9 mouse cellular contexts compared by ENCODE assay signal in the genomic region with DNA sequence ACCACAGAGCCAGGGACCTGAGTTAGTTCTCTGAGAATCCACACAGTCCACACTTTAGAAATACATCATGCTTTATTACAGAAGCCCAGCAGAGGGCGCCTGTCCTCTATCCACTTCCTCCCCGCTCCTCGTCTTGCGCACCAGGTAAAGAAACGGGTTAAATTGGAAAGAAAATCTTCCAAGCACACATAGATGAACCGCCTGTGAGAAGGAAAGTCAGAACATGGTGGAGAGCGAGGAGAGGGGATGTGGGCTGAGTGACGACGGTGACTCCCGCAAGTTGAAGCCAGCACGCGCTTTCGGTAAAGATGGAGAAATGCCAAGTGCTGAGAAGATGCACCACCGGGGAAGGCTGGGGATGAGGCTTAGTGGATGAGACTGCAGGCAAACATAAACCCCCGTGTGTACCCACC. TPM values are rescaled to one million over a fixed set of nuclear protein-coding genes. Genes with fewer than 3 reads are reported as not detected.
A peak's percentile ranks its signal among the peaks of the same experiment; 100 is the strongest.
DNase-seq lines count a peak whose midpoint lies in the region; ATAC-seq and TF ChIP-seq lines count a peak whose summit lies in the region.
"Had no signal": no experiment of that assay in that cellular context is flagged by ENCODE, and none has a peak within 500 bp of the region (broad histone marks: within the 10 kb centered on the region; RNA-seq: fewer than 3 reads in every experiment).

No protein-coding gene starts in this region.

- H3K27ac ChIP-seq in embryonic facial prominence, embryonic 10.5 days (replicated peaks) = no peak overlapping the region
- no peak overlapping the region for H3K27ac ChIP-seq in heart, adult 2 months
- no peak overlapping the region for H3K27ac ChIP-seq in limb, embryonic 13.5 days
- H3K27ac ChIP-seq in midbrain, postnatal 0 days (ENCODE audit: low read depth, low read length) = peak overlapping the region; percentile 71
- 0 out of 2 replicates have a peak overlapping the region, but pooled peaks have one; percentile 31 for H3K27ac ChIP-seq in stomach, embryonic 15.5 days

- no peaks in the 10 kb centered on the region for H3K9me3 ChIP-seq in embryonic facial prominence, embryonic 10.5 days
- no peaks in the 10 kb centered on the region for H3K9me3 ChIP-seq in limb, embryonic 13.5 days
- H3K9me3 ChIP-seq in midbrain, postnatal 0 days (ENCODE audit: low read length) = no peaks in the 10 kb centered on the region
- H3K9me3 ChIP-seq in stomach, embryonic 15.5 days = no peaks in the 10 kb centered on the region

- H3K9ac ChIP-seq in heart, adult 2 months (ENCODE audit: low read depth, low read length) = no peak overlapping the region
- 0 out of 2 replicates have a peak overlapping the region, but pooled peaks have one; percentile 50 for H3K9ac ChIP-seq in limb, embryonic 13.5 days
- H3K9ac ChIP-seq in midbrain, postnatal 0 days (replicated peaks; ENCODE audit: low read length, poor library complexity, severe bottlenecking) = peak overlapping the region; percentile 52
- H3K9ac ChIP-seq in stomach, embryonic 15.5 days = no peak overlapping the region

- H3K4me1 ChIP-seq in embryonic facial prominence, embryonic 10.5 days = 0 out of 2 replicates have a peak, but pooled peaks cover 20% of the 10 kb centered on the region
- H3K4me1 ChIP-seq in heart, adult 2 months (ENCODE audit: control insufficient read depth, insufficient read depth, low read length) = no peaks in the 10 kb centered on the region
- peaks cover 10% of the 10 kb centered on the region; the same call in 1 of the 2 replicates for H3K4me1 ChIP-seq in limb, embryonic 13.5 days
- no peaks in the 10 kb centered on the region for H3K4me1 ChIP-seq in midbrain, postnatal 0 days (ENCODE audit: insufficient read depth, low read length)
- H3K4me1 ChIP-seq in stomach, embryonic 15.5 days = peaks cover 7% of the 10 kb centered on the region; the same call in 1 of the 2 replicates

- H3K79me2 ChIP-seq in heart, adult 2 months (replicated peaks; ENCODE audit: control insufficient read depth, insufficient read depth, low read length) = no peaks in the 10 kb centered on the region

- TF ChIP-seq EP300 in heart, adult 2 months (IDR thresholded peaks at IDR 0.05; ENCODE audit: insufficient read depth, low read depth, low read length) = no peak

- intact Hi-C loops in heart, adult 2 months (cut with DNase I) = loop anchor here (1.0 kb wide), 1 partner anchor 90 kb away; no protein-coding TSS in a partner anchor

- no peak for TF ChIP-seq POLR2A in heart, adult 2 months (IDR thresholded peaks at IDR 0.05; ENCODE audit: insufficient read depth, low read depth, low read length)

- peak overlapping the region; percentile 69 for H3K4me2 ChIP-seq in limb, embryonic 13.5 days (replicated peaks)
- peak overlapping the region; percentile 59 for H3K4me2 ChIP-seq in midbrain, postnatal 0 days (ENCODE audit: low read depth, low read length, poor library complexity, severe bottlenecking)
- peak overlapping the region; percentile 62 for H3K4me2 ChIP-seq in stomach, embryonic 15.5 days

- DNase-seq in 416B (ENCODE audit: low read depth) = peak; percentile 78
- DNase-seq in adrenal gland, postnatal 10 days = peak; percentile 80
- DNase-seq in embryonic facial prominence, embryonic 10.5 days (ENCODE audit: low spot score) = peak; percentile 78
- peak; percentile 57 to 62 for DNase-seq in heart, adult 2 months
- peak; percentile 63 to 78 for DNase-seq in kidney, adult 8-10 months
- DNase-seq in midbrain, postnatal 0 days (ENCODE audit: low spot score) = peak; percentile 91

- ATAC-seq in limb, embryonic 13.5 days (ENCODE audit: low FRiP score, low read depth) = peak; percentile 34; the same call in 1 of the 2 replicates
- ATAC-seq in midbrain, postnatal 0 days (ENCODE audit: low FRiP score) = peak; percentile 62
- 0 out of 2 replicates have a peak, but pooled peaks have one; percentile 6 for ATAC-seq in stomach, embryonic 15.5 days (ENCODE audit: insufficient read depth, low FRiP score, low read depth)

- TF ChIP-seq CTCF in heart, adult 2 months (IDR thresholded peaks at IDR 0.05) = peak; percentile 89; the same call in 1 of the 2 replicates
- peak; percentile 90 for TF ChIP-seq CTCF in midbrain, postnatal 0 days (IDR thresholded peaks at IDR 0.05)

- H3K27me3 ChIP-seq in embryonic facial prominence, embryonic 10.5 days (replicated peaks; ENCODE audit: low read depth, poor library complexity, severe bottlenecking) = peaks cover 14% of the 10 kb centered on the region
- H3K27me3 ChIP-seq in heart, adult 2 months (ENCODE audit: control insufficient read depth, insufficient read depth, low read length) = no peaks in the 10 kb centered on the region
- peaks cover 7% of the 10 kb centered on the region; the same call in 1 of the 2 replicates for H3K27me3 ChIP-seq in limb, embryonic 13.5 days
- H3K27me3 ChIP-seq in midbrain, postnatal 0 days (ENCODE audit: insufficient read depth, low read length) = 0 out of 2 replicates have a peak, but pooled peaks cover 4% of the 10 kb centered on the region
- H3K27me3 ChIP-seq in stomach, embryonic 15.5 days (replicated peaks) = no peaks in the 10 kb centered on the region

- H3K36me3 ChIP-seq in embryonic facial prominence, embryonic 10.5 days (replicated peaks) = no peaks in the 10 kb centered on the region
- H3K36me3 ChIP-seq in heart, adult 2 months (ENCODE audit: control insufficient read depth, insufficient read depth, low read length) = no peaks in the 10 kb centered on the region
- H3K36me3 ChIP-seq in limb, embryonic 13.5 days = no peaks in the 10 kb centered on the region
- no peaks in the 10 kb centered on the region for H3K36me3 ChIP-seq in midbrain, postnatal 0 days (ENCODE audit: insufficient read depth, low read length)
- H3K36me3 ChIP-seq in stomach, embryonic 15.5 days = no peaks in the 10 kb centered on the region

- 2% methylated on average over 15 of the region's 15 CpGs for WGBS in embryonic facial prominence, embryonic 10.5 days
- WGBS in heart, adult 2 months = under 1% methylated on average over 15 of the region's 15 CpGs
- 1% methylated on average over 15 of the region's 15 CpGs for WGBS in limb, embryonic 13.5 days
- WGBS in midbrain, postnatal 0 days = 2% methylated on average over 15 of the region's 15 CpGs
- 2% methylated on average over 15 of the region's 15 CpGs for WGBS in stomach, embryonic 15.5 days

- peak overlapping the region; percentile 49 for H3K4me3 ChIP-seq in embryonic facial prominence, embryonic 10.5 days
- H3K4me3 ChIP-seq in heart, adult 2 months = peak overlapping the region; percentile 51
- peak overlapping the region; percentile 44 for H3K4me3 ChIP-seq in limb, embryonic 13.5 days
- H3K4me3 ChIP-seq in midbrain, postnatal 0 days (ENCODE audit: low read depth, low read length) = peak overlapping the region; percentile 34
- H3K4me3 ChIP-seq in stomach, embryonic 15.5 days (replicated peaks) = peak overlapping the region; percentile 40

RNA-seq across cellular contexts. Expression of a gene that starts 7.8 kb away (rescaled TPM):
- total RNA-seq in adrenal gland, postnatal 10 days (2021) = not detected
- polyA plus RNA-seq in embryonic facial prominence, embryonic 10.5 days (2016; fragmentation: Nextera tagmentation; extraction: Ambion mirVana) = 0.20 and 0.24 TPM in 2 replicates
- not detected for total RNA-seq in heart, adult 2 months (2021)
- polyA plus RNA-seq in heart, adult 2 months (2012; rRNA removed) = not detected in 2 replicates
- 0.11 and 0.24 TPM in 2 replicates for polyA plus RNA-seq in limb, embryonic 13.5 days (2015; fragmentation: Nextera tagmentation; extraction: Ambion mirVana)
- 0.77 TPM in 1 of 2 replicates, not detected in the other for total RNA-seq in midbrain, postnatal 0 days (2014; rRNA removed)
- not detected in 2 replicates for polyA plus RNA-seq in midbrain, postnatal 0 days (2015; fragmentation: Nextera tagmentation; extraction: Ambion mirVana)
- polyA plus RNA-seq in stomach, embryonic 15.5 days (2015; fragmentation: Nextera tagmentation; extraction: Ambion mirVana) = 19.5 and 29.5 TPM in 2 replicates
- total RNA-seq: gastrocnemius, postnatal 4 days had no signal

RNA-seq across cellular contexts. Expression of a gene that starts 9.3 kb away (rescaled TPM):
- not detected for total RNA-seq in adrenal gland, postnatal 10 days (2021)
- polyA plus RNA-seq in embryonic facial prominence, embryonic 10.5 days (2016; fragmentation: Nextera tagmentation; extraction: Ambion mirVana) = not detected in 2 replicates
- not detected for total RNA-seq in heart, adult 2 months (2021)
- polyA plus RNA-seq in heart, adult 2 months (2012; rRNA removed) = not detected in 2 replicates
- not detected in 2 replicates for polyA plus RNA-seq in limb, embryonic 13.5 days (2015; fragmentation: Nextera tagmentation; extraction: Ambion mirVana)
- not detected in 2 replicates for total RNA-seq in midbrain, postnatal 0 days (2014; rRNA removed)
- polyA plus RNA-seq in midbrain, postnatal 0 days (2015; fragmentation: Nextera tagmentation; extraction: Ambion mirVana) = not detected in 2 replicates
- polyA plus RNA-seq in stomach, embryonic 15.5 days (2015; fragmentation: Nextera tagmentation; extraction: Ambion mirVana) = 0.62 and 0.89 TPM in 2 replicates
- total RNA-seq: gastrocnemius, postnatal 4 days had no signal

RNA-seq across cellular contexts. Expression of a gene that starts 31.7 kb away (rescaled TPM):
- 10 to 100 TPM; 49.2 to 66.4 TPM for total RNA-seq in adrenal gland, postnatal 10 days (2021)
- 19.9 and 22.0 TPM in 2 replicates for polyA plus RNA-seq in embryonic facial prominence, embryonic 10.5 days (2016; fragmentation: Nextera tagmentation; extraction: Ambion mirVana)
- total RNA-seq in heart, adult 2 months (2021) = 10 to 100 TPM; 26.6 to 28.3 TPM
- 19.3 and 20.3 TPM in 2 replicates for polyA plus RNA-seq in heart, adult 2 months (2012; rRNA removed)
- polyA plus RNA-seq in limb, embryonic 13.5 days (2015; fragmentation: Nextera tagmentation; extraction: Ambion mirVana) = 17.8 and 21.0 TPM in 2 replicates
- 43.0 and 49.2 TPM in 2 replicates for total RNA-seq in midbrain, postnatal 0 days (2014; rRNA removed)
- polyA plus RNA-seq in midbrain, postnatal 0 days (2015; fragmentation: Nextera tagmentation; extraction: Ambion mirVana) = 13.8 and 15.9 TPM in 2 replicates
- 18.6 and 21.5 TPM in 2 replicates for polyA plus RNA-seq in stomach, embryonic 15.5 days (2015; fragmentation: Nextera tagmentation; extraction: Ambion mirVana)

RNA-seq across cellular contexts. Expression of a gene that starts 34.4 kb away (rescaled TPM):
- total RNA-seq in adrenal gland, postnatal 10 days (2021) = not detected
- not detected in 2 replicates for polyA plus RNA-seq in embryonic facial prominence, embryonic 10.5 days (2016; fragmentation: Nextera tagmentation; extraction: Ambion mirVana)
- total RNA-seq in heart, adult 2 months (2021) = not detected
- polyA plus RNA-seq in heart, adult 2 months (2012; rRNA removed) = 0.47 TPM in 1 of 2 replicates, not detected in the other
- not detected in 2 replicates for polyA plus RNA-seq in limb, embryonic 13.5 days (2015; fragmentation: Nextera tagmentation; extraction: Ambion mirVana)
- total RNA-seq in midbrain, postnatal 0 days (2014; rRNA removed) = not detected in 2 replicates
- not detected in 2 replicates for polyA plus RNA-seq in midbrain, postnatal 0 days (2015; fragmentation: Nextera tagmentation; extraction: Ambion mirVana)
- polyA plus RNA-seq in stomach, embryonic 15.5 days (2015; fragmentation: Nextera tagmentation; extraction: Ambion mirVana) = 10.6 TPM in 2 replicates
- total RNA-seq: gastrocnemius, postnatal 4 days had no signal

RNA-seq across cellular contexts. Expression of a gene that starts 37.8 kb away (rescaled TPM):
- 10 to 100 TPM; 27.6 to 32.2 TPM for total RNA-seq in adrenal gland, postnatal 10 days (2021)
- polyA plus RNA-seq in embryonic facial prominence, embryonic 10.5 days (2016; fragmentation: Nextera tagmentation; extraction: Ambion mirVana) = 57.6 and 61.4 TPM in 2 replicates
- total RNA-seq in heart, adult 2 months (2021) = 10 to 100 TPM; 15.0 to 20.6 TPM
- 19.2 and 21.0 TPM in 2 replicates for polyA plus RNA-seq in heart, adult 2 months (2012; rRNA removed)
- 45.3 and 48.0 TPM in 2 replicates for polyA plus RNA-seq in limb, embryonic 13.5 days (2015; fragmentation: Nextera tagmentation; extraction: Ambion mirVana)
- 20.6 and 27.7 TPM in 2 replicates for total RNA-seq in midbrain, postnatal 0 days (2014; rRNA removed)
- 17.8 and 18.4 TPM in 2 replicates for polyA plus RNA-seq in midbrain, postnatal 0 days (2015; fragmentation: Nextera tagmentation; extraction: Ambion mirVana)
- polyA plus RNA-seq in stomach, embryonic 15.5 days (2015; fragmentation: Nextera tagmentation; extraction: Ambion mirVana) = 36.3 and 39.9 TPM in 2 replicates

Comparison
In these comparisons a context has a peak if more than half of its experiments do, and no peak if none do; other contexts are left out.
1. H3K27ac ChIP-seq: peak in midbrain, postnatal 0 days (single experiment) and stomach, embryonic 15.5 days (single experiment); none in embryonic facial prominence, embryonic 10.5 days (single experiment), heart, adult 2 months (single experiment) and limb, embryonic 13.5 days (single experiment).
2. H3K9ac ChIP-seq: peak in limb, embryonic 13.5 days (single experiment) and midbrain, postnatal 0 days (single experiment); none in heart, adult 2 months (single experiment) and stomach, embryonic 15.5 days (single experiment).
3. ATAC-seq: peak in every context shown above with its lines; median percentile 62 in midbrain, postnatal 0 days; 34 in limb, embryonic 13.5 days; 6 in stomach, embryonic 15.5 days.
4. RNA of a gene that starts 7.8 kb away (polyA plus RNA-seq): 19.5 to 29.5 TPM in stomach, embryonic 15.5 days; 0.11 to 0.24 TPM in limb, embryonic 13.5 days, 0.20 to 0.24 TPM in embryonic facial prominence, embryonic 10.5 days, not detected in midbrain, postnatal 0 days and not detected in heart, adult 2 months; every median in the first group is over 10 times any median in the second.
5. Peak in every context shown above with its lines, with median percentiles within 50 percentile points of each other: DNase-seq, H3K4me3 ChIP-seq and H3K4me2 ChIP-seq.